Mouse (Mus musculus) cerebellum, adult 2 months (tissue): ENCODE measurements around the gene Rangap1.

Source experiments
- CTCF ChIP-seq: fragments of 200-500 bp; IDR thresholded peaks from 2 replicates; pipeline ENCODE4 v1.5.1; 2011; ENCODE audit warnings: low read depth, mild to moderate bottlenecking, control low read depth, low read length, moderate library complexity, borderline replicate concordance; ENCODE audit not compliant: insufficient read depth
- POLR2A ChIP-seq: fragments of 200-500 bp; IDR thresholded peaks from 2 replicates; pipeline ENCODE4 v1.6.1; 2011; ENCODE audit warnings: low read length, control low read depth, borderline replicate concordance; ENCODE audit not compliant: insufficient read depth

GRCm38 (mm10) chr15:81745601-81746114 lies 328 bp upstream of the Rangap1 start:
- TF ChIP-seq POLR2A, result no peak
- no peak for TF ChIP-seq CTCF
